Mouse (Mus musculus) liver, embryonic 14.5 days (tissue): ENCODE measurements around the gene Faah.

ENCODE experiments used
- CTCF ChIP-seq: IDR thresholded peaks from 2 replicates; pipeline ENCODE4 v1.5.1; 2016; ENCODE audit warnings: antibody characterized with exemption, low read depth, control low read depth
- EP300 ChIP-seq: IDR thresholded peaks from 2 replicates; pipeline ENCODE4 v1.6.1; 2016; ENCODE audit warnings: antibody characterized with exemption, low read depth

- no peak for TF ChIP-seq EP300
- no peak for TF ChIP-seq CTCF
These were observed 30.3 kb downstream of the Faah start for GRCm38 (mm10) chr4:115987436-115987835.
